Mouse (Mus musculus) midbrain, embryonic 16.5 days (tissue): ENCODE data around the gene Gm45140. TPM values are rescaled to one million over a fixed set of nuclear protein-coding genes. Genes with fewer than 3 reads are reported as not detected.
A peak's percentile ranks its signal among the peaks of the same experiment; 100 is the strongest.

Experiments used
- ATAC-seq: fragments of 200-750 bp; cut with Nextera tagmentation; 2 replicates; pipeline ENCODE4 v1.8.0; 2017; ENCODE audit warnings: moderate TSS enrichment
- H3K27ac ChIP-seq: fragments of 300-500 bp; sonication (generic); 2 replicates; pipeline ENCODE4 v1.5.1; 2014; ENCODE audit warnings: mild to moderate bottlenecking, low read length, mixed read lengths
- H3K27me3 ChIP-seq: fragments of 300-500 bp; sonication (generic); 2 replicates; pipeline ENCODE4 v1.6.1; 2014; ENCODE audit warnings: low read depth, low read length, mixed read lengths; ENCODE audit not compliant: control insufficient read depth, insufficient read depth
- H3K36me3 ChIP-seq: fragments of 300-500 bp; sonication (generic); 2 replicates; pipeline ENCODE4 v1.6.1; 2014; ENCODE audit warnings: mild to moderate bottlenecking, low read length, moderate library complexity, mixed read lengths; ENCODE audit not compliant: control insufficient read depth, insufficient read depth
- H3K4me1 ChIP-seq: fragments of 300-500 bp; sonication (generic); 2 replicates; pipeline ENCODE4 v1.6.1; 2014; ENCODE audit warnings: mild to moderate bottlenecking, low read length, mixed read lengths; ENCODE audit not compliant: control insufficient read depth, insufficient read depth
- H3K4me2 ChIP-seq: fragments of 300-500 bp; sonication (generic); 2 replicates; pipeline ENCODE4 v1.6.1; 2014; ENCODE audit warnings: mild to moderate bottlenecking, low read length, mixed read lengths
- H3K4me3 ChIP-seq: fragments of 300-500 bp; sonication (generic); 2 replicates; pipeline ENCODE4 v1.5.1; 2014; ENCODE audit warnings: low read depth, mild to moderate bottlenecking, low read length, moderate library complexity, mixed read lengths
- H3K9ac ChIP-seq: fragments of 300-500 bp; sonication (generic); 2 replicates; pipeline ENCODE4 v1.6.1; 2014; ENCODE audit warnings: low read depth, low read length, mixed read lengths
- H3K9me3 ChIP-seq: fragments of 300-500 bp; sonication (generic); replicated peaks from 2 replicates; pipeline ENCODE4 v1.6.1; 2014; ENCODE audit warnings: mild to moderate bottlenecking, low read length, mixed read lengths; ENCODE audit not compliant: control insufficient read depth, poor library complexity, severe bottlenecking
- WGBS: fragments of 180-500 bp; shearing (Covaris S2); extraction: QIAGEN DNeasy Blood & Tissue Kit; methylation state at CpG from one replicate; pipeline ENCODE4 v1.1.7; 2014; 5-methylcytosine and 5-hydroxymethylcytosine counted together
- polyA plus RNA-seq: library from polyadenylated mRNA; unstranded; fragments of >200 nt; fragmentation: Nextera tagmentation; extraction: Ambion mirVana; gene quantifications from 2 replicates; pipeline ENCODE4 v1.2.1, GENCODE M21; 2015

The Gm45140 gene
- polyA plus RNA-seq: 2.5 and 4.0 TPM in 2 replicates

- Histone ChIP-seq H3K4me1 (peaks cover 10% of the 10 kb centered on the region), H3K9ac (no peak within 1 kb of the TSS), H3K4me3 (no peak within 1 kb of the TSS), H3K27me3 (no peaks in the 10 kb centered on the region), H3K4me2 (no peak within 1 kb of the TSS), H3K9me3 (no peaks in the 10 kb centered on the region), H3K27ac (no peak within 1 kb of the TSS), H3K36me3 (peaks cover 11% of the 10 kb centered on the region; the same call in 1 of the 2 replicates)
- ATAC-seq: no peak
- 95% methylated on average over 7 of the region's 7 CpGs for WGBS
Observed at GRCm38 (mm10) chr6:87835695-87836094, at the start of gene Gm45140. Gene Gm45140, minus strand, starts transcription at chr6:87835795.

GRCm38 (mm10) chr6:87882816-87883215 is 47.2 kb upstream of the Gm45140 start:
- 46% methylated on average over 4 of the region's 4 CpGs for WGBS
- no peak; the same call in 1 of the 2 replicates for ATAC-seq
- Histone ChIP-seq H3K4me1 (0 out of 2 replicates have a peak, but pooled peaks cover 2% of the 10 kb centered on the region), H3K27me3 (no peaks in the 10 kb centered on the region), H3K4me2 (no peak overlapping the region), H3K27ac (peak overlapping the region; percentile 5; the same call in 1 of the 2 replicates), H3K9me3 (no peaks in the 10 kb centered on the region), H3K36me3 (no peaks in the 10 kb centered on the region), H3K9ac (no peak overlapping the region), H3K4me3 (no peak overlapping the region)

GRCm38 (mm10) chr6:87882221-87882620 is 46.6 kb upstream of the Gm45140 start:
- no peak overlapping the region for H3K4me2 ChIP-seq
- no peak overlapping the region for H3K27ac ChIP-seq
- ATAC-seq: no peak
- 81% methylated on average over 3 of the region's 3 CpGs for WGBS
- H3K4me1 ChIP-seq: no peaks in the 10 kb centered on the region
- H3K36me3 ChIP-seq: no peaks in the 10 kb centered on the region
- H3K4me3 ChIP-seq: no peak overlapping the region
- no peaks in the 10 kb centered on the region for H3K9me3 ChIP-seq
- H3K9ac ChIP-seq: no peak overlapping the region
- H3K27me3 ChIP-seq: no peaks in the 10 kb centered on the region

GRCm38 (mm10) chr6:87879628-87880027 is 44.0 kb upstream of the Gm45140 start:
- H3K4me2 ChIP-seq: no peak overlapping the region
- no peaks in the 10 kb centered on the region for H3K9me3 ChIP-seq
- no peak overlapping the region for H3K27ac ChIP-seq
- no peaks in the 10 kb centered on the region for H3K27me3 ChIP-seq
- no peak for ATAC-seq
- H3K4me1 ChIP-seq: no peaks in the 10 kb centered on the region
- H3K36me3 ChIP-seq: no peaks in the 10 kb centered on the region
- H3K4me3 ChIP-seq: no peak overlapping the region
- H3K9ac ChIP-seq: no peak overlapping the region
- WGBS: 78% methylated on average over 3 of the region's 3 CpGs

GRCm38 (mm10) chr6:87879010-87879409 is 43.4 kb upstream of the Gm45140 start:
- WGBS: 75% methylated on average over 4 of the region's 4 CpGs
- ATAC-seq: no peak
- H3K4me2 ChIP-seq: no peak overlapping the region

GRCm38 (mm10) chr6:87876068-87876643 is 40.6 kb upstream of the Gm45140 start:
- no peaks in the 10 kb centered on the region for H3K36me3 ChIP-seq
- WGBS: 84% methylated on average over 13 of the region's 13 CpGs
- H3K9me3 ChIP-seq: no peaks in the 10 kb centered on the region
- no peak overlapping the region for H3K4me2 ChIP-seq
- no peak overlapping the region for H3K9ac ChIP-seq
- no peaks in the 10 kb centered on the region for H3K27me3 ChIP-seq
- no peak overlapping the region for H3K4me3 ChIP-seq
- H3K4me1 ChIP-seq: no peaks in the 10 kb centered on the region
- ATAC-seq: no peak
- no peak overlapping the region for H3K27ac ChIP-seq

More at GRCm38 (mm10) chr6:87879010-87879409, 43.4 kb upstream of the Gm45140 start:
- Histone ChIP-seq H3K27ac (no peak overlapping the region), H3K36me3 (no peaks in the 10 kb centered on the region), H3K9ac (no peak overlapping the region), H3K4me3 (no peak overlapping the region), H3K9me3 (no peaks in the 10 kb centered on the region), H3K4me1 (no peaks in the 10 kb centered on the region), H3K27me3 (no peaks in the 10 kb centered on the region)

GRCm38 (mm10) chr6:87875562-87875961 is 40.0 kb upstream of the Gm45140 start:
- 89% methylated on average over 7 of the region's 7 CpGs for WGBS
- ATAC-seq: no peak
- Histone ChIP-seq H3K36me3 (no peaks in the 10 kb centered on the region), H3K4me3 (no peak overlapping the region), H3K27me3 (no peaks in the 10 kb centered on the region), H3K27ac (no peak overlapping the region), H3K9me3 (no peaks in the 10 kb centered on the region), H3K4me1 (no peaks in the 10 kb centered on the region), H3K9ac (no peak overlapping the region), H3K4me2 (no peak overlapping the region)

GRCm38 (mm10) chr6:87875083-87875482 is 39.5 kb upstream of the Gm45140 start:
- WGBS: 72% methylated on average over 1 of the region's 1 CpGs

GRCm38 (mm10) chr6:87873963-87874362 is 38.4 kb upstream of the Gm45140 start:
- 88% methylated on average over 2 of the region's 2 CpGs for WGBS
- no peaks in the 10 kb centered on the region for H3K27me3 ChIP-seq
- no peak overlapping the region for H3K9ac ChIP-seq
- no peak for ATAC-seq
- H3K27ac ChIP-seq: no peak overlapping the region
- H3K9me3 ChIP-seq: no peaks in the 10 kb centered on the region
- H3K4me3 ChIP-seq: no peak overlapping the region
- no peaks in the 10 kb centered on the region for H3K36me3 ChIP-seq
- no peaks in the 10 kb centered on the region for H3K4me1 ChIP-seq
- H3K4me2 ChIP-seq: no peak overlapping the region

More at GRCm38 (mm10) chr6:87875083-87875482, 39.5 kb upstream of the Gm45140 start:
- Histone ChIP-seq H3K27ac (no peak overlapping the region), H3K27me3 (no peaks in the 10 kb centered on the region), H3K4me3 (no peak overlapping the region), H3K4me2 (no peak overlapping the region), H3K4me1 (no peaks in the 10 kb centered on the region), H3K36me3 (no peaks in the 10 kb centered on the region), H3K9me3 (no peaks in the 10 kb centered on the region), H3K9ac (no peak overlapping the region)
- ATAC-seq: no peak
